Mouse (Mus musculus) forebrain, embryonic 11.5 days (tissue): ENCODE results near the gene Palm3. TPM values are rescaled to one million over a fixed set of nuclear protein-coding genes. Genes with fewer than 3 reads are reported as not detected.
A peak's percentile ranks its signal among the peaks of the same experiment; 100 is the strongest.

Experiments used
- ATAC-seq: fragments of 200-750 bp; cut with Nextera tagmentation; replicated peaks from 2 replicates; pipeline ENCODE4 v1.8.0; 2017; ENCODE audit warnings: moderate TSS enrichment; ENCODE audit not compliant: low FRiP score
- DNase-seq: peaks from one replicate; pipeline ENCODE4 v3.0.0-alpha.2; 2017; ENCODE audit warnings: low spot score
- H3K27ac ChIP-seq: fragments of 300-500 bp; sonication (generic); 2 replicates; pipeline ENCODE4 v1.5.1; 2014; ENCODE audit warnings: low read depth, low read length
- H3K27me3 ChIP-seq: fragments of 300-500 bp; sonication (generic); 2 replicates; pipeline ENCODE4 v1.6.1; 2014; ENCODE audit warnings: mild to moderate bottlenecking, low read length, mixed read lengths; ENCODE audit not compliant: control insufficient read depth, insufficient read depth
- H3K36me3 ChIP-seq: fragments of 300-500 bp; sonication (generic); 2 replicates; pipeline ENCODE4 v1.6.1; 2014; ENCODE audit warnings: mild to moderate bottlenecking, low read length, moderate library complexity, mixed read lengths; ENCODE audit not compliant: control insufficient read depth, insufficient read depth
- H3K4me1 ChIP-seq: fragments of 300-500 bp; sonication (generic); replicated peaks from 2 replicates; pipeline ENCODE4 v1.6.1; 2014; ENCODE audit warnings: low read length, mixed read lengths; ENCODE audit not compliant: control insufficient read depth, insufficient read depth
- H3K4me2 ChIP-seq: fragments of 300-500 bp; sonication (generic); 2 replicates; pipeline ENCODE4 v1.6.1; 2014; ENCODE audit warnings: low read depth, mild to moderate bottlenecking, low read length, moderate library complexity, mixed read lengths; ENCODE audit not compliant: severe bottlenecking
- H3K4me3 ChIP-seq: fragments of 300-500 bp; sonication (generic); 2 replicates; pipeline ENCODE4 v1.5.1; 2014; ENCODE audit warnings: low read depth, low read length
- H3K9ac ChIP-seq: fragments of 300-500 bp; sonication (generic); 2 replicates; pipeline ENCODE4 v1.6.1; 2014; ENCODE audit warnings: low read length
- H3K9me3 ChIP-seq: fragments of 300-500 bp; sonication (generic); 2 replicates; pipeline ENCODE4 v1.6.1; 2016; ENCODE audit warnings: low read length, mixed read lengths; ENCODE audit not compliant: control insufficient read depth
- WGBS: fragments of 180-500 bp; shearing (Covaris S2); extraction: QIAGEN DNeasy Blood & Tissue Kit; methylation state at CpG from one replicate; pipeline ENCODE4 v1.1.7; 2014; 5-methylcytosine and 5-hydroxymethylcytosine counted together
- polyA plus RNA-seq: library from polyadenylated mRNA; unstranded; fragments of >200 nt; fragmentation: Nextera tagmentation; extraction: Ambion mirVana; gene quantifications from 2 replicates; pipeline ENCODE4 v1.2.1, GENCODE M21; 2014

Palm3 gene
- polyA plus RNA-seq, 1 experiment from 2014 or later: 2.5 TPM

- Histone ChIP-seq H3K9ac (no peak overlapping the region), H3K9me3 (no peaks in the 10 kb centered on the region), H3K4me2 (no peak overlapping the region; the same call in 1 of the 2 replicates), H3K4me3 (no peak overlapping the region), H3K4me1 (0 out of 2 replicates have a peak, but pooled peaks cover 8% of the 10 kb centered on the region), H3K27me3 (peaks cover 40% of the 10 kb centered on the region), H3K36me3 (no peaks in the 10 kb centered on the region), H3K27ac (no peak overlapping the region)
- WGBS: 34% methylated on average over 12 of the region's 12 CpGs
- ATAC-seq: no peak
- DNase-seq: peak; percentile 50
Measured at GRCm38 (mm10) chr8:84042948-84043342, 21.7 kb downstream of the Palm3 start.

GRCm38 (mm10) chr8:84044103-84044502 is 22.8 kb downstream of the Palm3 start:
- no peak overlapping the region for H3K4me3 ChIP-seq
- ATAC-seq (no peak), DNase-seq (peak; percentile 44)
- 1% methylated on average over 7 of the region's 7 CpGs for WGBS
- H3K36me3 ChIP-seq: no peaks in the 10 kb centered on the region
- no peaks in the 10 kb centered on the region for H3K9me3 ChIP-seq
- no peak overlapping the region for H3K9ac ChIP-seq
- peaks cover 40% of the 10 kb centered on the region for H3K27me3 ChIP-seq
- 0 out of 2 replicates have a peak, but pooled peaks cover 8% of the 10 kb centered on the region for H3K4me1 ChIP-seq
- no peak overlapping the region for H3K27ac ChIP-seq
- no peak overlapping the region for H3K4me2 ChIP-seq

DNA sequence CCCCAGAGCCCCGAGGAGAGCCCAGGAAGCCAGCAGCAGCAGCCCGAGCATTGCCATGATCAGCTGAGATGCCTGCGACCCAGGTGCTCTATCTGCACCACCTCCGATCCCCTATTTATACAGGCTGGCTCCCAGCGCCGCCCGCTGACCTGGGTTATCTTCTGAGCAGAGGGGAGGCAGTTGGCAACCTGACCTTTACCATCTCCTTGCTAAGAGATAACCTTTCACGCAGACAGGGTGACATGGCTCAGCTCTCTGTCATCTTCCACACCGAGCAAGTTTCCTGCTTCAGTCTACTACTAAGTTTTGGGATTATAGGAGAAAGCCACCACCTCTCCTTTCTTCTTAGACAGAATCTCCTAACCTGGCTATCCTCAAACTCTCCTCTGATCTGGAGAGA is 23.6 kb downstream of the Palm3 start, which contains the start of gene Rln3:
Gene Rln3, minus strand, starts transcription at position 101 of the 400 bp plus-strand sequence.
- DNase-seq (no peak), ATAC-seq (no peak)
- Histone ChIP-seq H3K4me3 (no peak within 1 kb of the TSS), H3K27ac (no peak within 1 kb of the TSS), H3K36me3 (no peaks in the 10 kb centered on the region), H3K27me3 (peaks cover 40% of the 10 kb centered on the region), H3K4me1 (0 out of 2 replicates have a peak, but pooled peaks cover 8% of the 10 kb centered on the region), H3K4me2 (0 out of 2 replicates have a peak within 1 kb of the TSS, but pooled peaks have one; percentile 8), H3K9me3 (no peaks in the 10 kb centered on the region), H3K9ac (no peak within 1 kb of the TSS)
- WGBS: 8% methylated on average over 9 of the region's 9 CpGs

- ATAC-seq (no peak), DNase-seq (no peak)
- Histone ChIP-seq H3K9me3 (no peaks in the 10 kb centered on the region), H3K36me3 (no peaks in the 10 kb centered on the region), H3K27ac (no peak overlapping the region), H3K4me3 (no peak overlapping the region), H3K4me1 (0 out of 2 replicates have a peak, but pooled peaks cover 8% of the 10 kb centered on the region), H3K4me2 (no peak overlapping the region), H3K27me3 (peaks cover 35% of the 10 kb centered on the region), H3K9ac (no peak overlapping the region)
- WGBS: 82% methylated on average over 3 of the region's 3 CpGs
Measured at GRCm38 (mm10) chr8:84046505-84046904, 25.2 kb downstream of the Palm3 start.

GRCm38 (mm10) chr8:84048171-84048570 is 26.9 kb downstream of the Palm3 start:
- 78% methylated on average over 5 of the region's 5 CpGs for WGBS
- DNase-seq: no peak

GRCm38 (mm10) chr8:84052746-84053145 is 31.5 kb downstream of the Palm3 start:
- Histone ChIP-seq H3K4me3 (no peak overlapping the region), H3K36me3 (no peaks in the 10 kb centered on the region), H3K4me1 (no peaks in the 10 kb centered on the region), H3K27ac (no peak overlapping the region), H3K9me3 (no peaks in the 10 kb centered on the region), H3K9ac (no peak overlapping the region), H3K27me3 (no peaks in the 10 kb centered on the region), H3K4me2 (no peak overlapping the region)
- no peak for DNase-seq
- WGBS: 92% methylated on average over 3 of the region's 3 CpGs
- ATAC-seq: no peak

More at GRCm38 (mm10) chr8:84048171-84048570, 26.9 kb downstream of the Palm3 start:
- Histone ChIP-seq H3K36me3 (no peaks in the 10 kb centered on the region), H3K9me3 (no peaks in the 10 kb centered on the region), H3K4me1 (no peaks in the 10 kb centered on the region), H3K9ac (no peak overlapping the region), H3K4me3 (no peak overlapping the region), H3K27ac (no peak overlapping the region), H3K4me2 (no peak overlapping the region), H3K27me3 (peaks cover 21% of the 10 kb centered on the region)
- no peak for ATAC-seq

- no peaks in the 10 kb centered on the region for H3K4me1 ChIP-seq
- 96% methylated on average over 5 of the region's 5 CpGs for WGBS
- no peak overlapping the region for H3K27ac ChIP-seq
- ATAC-seq (no peak), DNase-seq (no peak)
- no peaks in the 10 kb centered on the region for H3K36me3 ChIP-seq
- H3K4me2 ChIP-seq: no peak overlapping the region
- H3K9ac ChIP-seq: no peak overlapping the region
- no peak overlapping the region for H3K4me3 ChIP-seq
- no peaks in the 10 kb centered on the region for H3K9me3 ChIP-seq
- no peaks in the 10 kb centered on the region for H3K27me3 ChIP-seq
Measured at GRCm38 (mm10) chr8:84053229-84053628, 32.0 kb downstream of the Palm3 start.

DNA sequence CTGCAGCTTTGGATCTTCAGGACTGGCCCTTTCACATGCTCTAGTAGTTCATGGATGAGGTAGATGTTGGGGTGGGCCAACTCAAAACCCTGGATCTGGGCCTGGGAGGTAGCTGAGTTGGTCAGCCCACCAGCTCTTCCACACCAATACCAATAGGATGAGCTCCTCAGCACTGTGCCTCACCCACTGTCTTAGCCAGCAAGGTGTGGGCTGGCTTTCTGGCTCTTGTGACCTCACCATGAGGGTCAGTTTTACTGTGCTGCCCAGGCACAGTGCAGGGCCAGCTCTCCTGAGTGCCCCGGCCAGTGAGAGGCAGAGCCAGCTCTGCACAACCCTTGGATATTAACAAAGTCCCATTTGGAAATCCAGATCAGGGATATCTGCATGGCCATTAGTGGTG is 36.6 kb downstream of the Palm3 start:
- H3K4me1 ChIP-seq: no peaks in the 10 kb centered on the region
- no peaks in the 10 kb centered on the region for H3K27me3 ChIP-seq
- 89% methylated on average over 1 of the region's 1 CpGs for WGBS
- no peaks in the 10 kb centered on the region for H3K9me3 ChIP-seq
- H3K36me3 ChIP-seq: no peaks in the 10 kb centered on the region
- no peak for ATAC-seq
- H3K4me3 ChIP-seq: no peak overlapping the region
- no peak overlapping the region for H3K4me2 ChIP-seq
- H3K9ac ChIP-seq: no peak overlapping the region
- H3K27ac ChIP-seq: no peak overlapping the region
- DNase-seq: no peak

GRCm38 (mm10) chr8:84059226-84059625 is 38.0 kb downstream of the Palm3 start:
- Histone ChIP-seq H3K9ac (no peak overlapping the region), H3K27me3 (no peaks in the 10 kb centered on the region), H3K4me3 (no peak overlapping the region), H3K27ac (no peak overlapping the region), H3K9me3 (no peaks in the 10 kb centered on the region), H3K4me1 (no peaks in the 10 kb centered on the region), H3K4me2 (no peak overlapping the region), H3K36me3 (no peaks in the 10 kb centered on the region)
- 87% methylated on average over 2 of the region's 2 CpGs for WGBS
- DNase-seq (no peak), ATAC-seq (no peak)
